Mouse (Mus musculus): ENCODE data around the gene Senp1. TPM values are rescaled to one million over a fixed set of nuclear protein-coding genes. Genes with fewer than 3 reads are reported as not detected.

The Senp1 gene
- polyA plus RNA-seq, 1 experiment from 2014 or later, result 35.9 TPM

DNA sequence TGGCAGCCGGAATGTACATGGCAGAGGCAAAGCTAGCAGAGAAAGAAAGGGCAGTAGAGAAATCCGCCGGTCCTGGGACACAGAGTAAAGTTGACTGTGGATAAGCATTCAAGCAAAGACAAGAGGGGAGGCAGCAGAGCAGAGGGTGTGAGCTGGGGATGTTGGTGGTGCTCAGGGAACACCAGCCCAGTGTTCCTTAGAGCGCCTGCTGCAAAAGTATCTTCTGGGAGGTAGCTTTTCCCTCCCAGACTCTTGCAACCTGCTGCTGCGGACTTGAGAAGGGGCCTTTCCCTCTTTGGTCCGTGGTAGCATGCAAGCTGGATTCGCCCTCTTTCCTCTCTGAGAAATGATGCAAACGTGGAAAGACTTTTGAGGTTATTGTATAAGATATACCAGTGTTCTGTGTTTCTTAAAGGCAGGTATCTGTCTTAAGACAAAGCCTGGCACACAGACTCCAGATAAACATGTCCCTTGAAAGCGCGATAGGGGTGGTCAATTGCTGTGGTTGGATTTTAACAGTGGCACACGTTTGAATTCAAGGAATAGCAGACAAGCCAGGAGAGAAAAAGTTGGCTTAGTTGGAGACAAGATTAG, 14.3 kb upstream of the Senp1 start:
- DNase-seq (ENCODE audit: low spot score), result no peak

DNA sequence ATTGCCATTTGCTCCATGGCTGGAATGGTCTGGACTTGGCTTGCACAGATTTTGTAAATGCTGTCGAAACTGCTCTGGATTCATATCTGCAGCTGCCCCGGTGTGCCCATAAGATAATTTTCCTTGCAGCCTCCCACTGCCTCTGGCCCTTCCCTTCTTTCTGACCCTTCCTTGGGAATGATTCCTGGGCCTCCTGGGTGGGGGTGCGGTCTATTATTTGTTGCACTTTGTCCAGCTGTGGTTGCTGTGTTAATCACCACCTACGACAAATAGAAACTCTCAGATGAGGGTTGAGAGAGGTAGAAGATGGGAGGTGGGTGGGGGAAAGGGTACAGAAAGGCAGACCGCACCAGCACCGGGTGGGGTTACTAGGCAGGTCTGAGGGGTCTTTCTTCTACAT, 13.7 kb upstream of the Senp1 start:
- no peak for DNase-seq (ENCODE audit: low spot score)

- no peak for DNase-seq (ENCODE audit: low spot score)
Measured at GRCm38 (mm10) chr15:98106506-98106905, 13.0 kb upstream of the Senp1 start.

- no peak for DNase-seq (ENCODE audit: low spot score)
Measured at GRCm38 (mm10) chr15:98102401-98102800, 8.9 kb upstream of the Senp1 start.

DNA sequence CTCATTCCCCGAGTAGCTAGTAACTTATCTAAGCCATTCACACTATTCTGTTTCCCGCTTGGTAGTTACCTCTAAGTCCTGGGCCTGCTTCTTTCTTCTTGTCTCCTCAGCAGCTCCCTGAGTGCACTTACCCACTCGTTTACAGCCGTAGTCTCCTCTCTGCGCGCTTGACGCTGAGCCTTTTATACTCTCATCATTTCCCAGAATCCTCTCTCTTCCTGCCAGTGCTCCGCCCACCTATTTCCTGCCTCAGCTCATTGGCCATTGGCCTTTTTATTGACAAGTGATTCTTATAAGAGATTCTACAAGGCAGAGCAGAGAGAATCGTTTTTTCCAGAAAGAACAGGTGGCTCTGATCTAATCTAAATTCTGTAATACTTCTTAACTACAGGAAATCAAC, 5.0 kb upstream of the Senp1 start:
- no peak for DNase-seq (ENCODE audit: low spot score)

DNA sequence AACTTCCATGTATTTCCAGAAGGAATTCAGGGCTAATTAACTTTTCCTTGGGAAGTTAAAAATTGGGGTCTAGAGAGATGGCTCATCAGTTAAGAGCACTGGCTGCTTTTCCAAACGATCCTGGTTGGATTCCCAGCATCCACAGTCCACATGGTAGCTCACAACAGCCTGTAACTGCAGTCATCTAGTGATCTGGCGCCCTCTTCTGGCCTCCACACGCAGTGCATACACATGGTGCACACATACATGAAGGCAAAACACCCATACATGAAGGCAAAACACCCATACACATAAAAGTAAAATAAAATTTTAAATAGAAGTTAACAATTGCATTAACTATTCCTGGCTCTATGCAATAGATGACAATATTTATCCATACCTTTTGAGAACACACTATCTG, 3.4 kb upstream of the Senp1 start:
- DNase-seq (ENCODE audit: low spot score), result peak; percentile 7

- no peak for DNase-seq (ENCODE audit: low spot score)
Measured at GRCm38 (mm10) chr15:98094905-98095304, 1.4 kb upstream of the Senp1 start.

DNA sequence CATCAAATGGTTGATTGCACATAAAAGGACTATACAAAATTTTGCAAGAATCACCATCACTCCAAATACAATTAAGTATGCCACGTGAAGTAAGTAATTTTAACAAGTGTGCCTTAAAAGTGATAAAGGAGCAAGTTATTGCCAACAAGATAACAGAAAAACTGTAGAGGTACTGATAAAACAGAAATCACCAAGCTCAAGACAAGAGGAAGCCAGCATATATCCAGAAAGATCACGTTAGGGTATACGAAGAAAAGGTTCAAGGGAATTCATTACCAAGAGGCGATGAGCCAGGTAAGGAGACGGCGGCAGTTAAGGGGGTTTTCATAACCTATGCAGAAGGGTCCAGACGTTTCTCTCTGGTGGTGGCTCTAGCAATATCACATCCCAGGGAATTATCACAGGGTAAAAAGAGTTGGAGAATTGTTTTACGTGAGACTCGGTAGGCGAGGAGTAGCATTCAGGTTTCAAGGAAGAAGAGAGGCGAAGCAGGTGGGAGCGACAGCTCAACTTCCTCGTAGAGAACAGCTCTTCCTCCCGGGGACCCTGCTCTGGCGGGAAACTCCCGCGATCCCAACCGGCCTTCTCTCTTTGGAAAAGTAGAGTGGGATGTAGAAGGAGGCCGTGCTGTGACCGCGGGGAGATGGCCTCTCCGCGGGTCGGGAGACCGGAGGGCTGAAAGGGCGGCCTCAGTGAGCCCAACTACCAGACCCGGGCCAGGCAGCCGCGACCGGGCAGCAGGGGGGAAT, 998 bp downstream of the Senp1 start, which contains the start of gene Pfkm:
TSS of gene Pfkm (plus strand) at position 218 of the 749 bp plus-strand sequence.
- no peak for DNase-seq (ENCODE audit: low spot score)

DNA sequence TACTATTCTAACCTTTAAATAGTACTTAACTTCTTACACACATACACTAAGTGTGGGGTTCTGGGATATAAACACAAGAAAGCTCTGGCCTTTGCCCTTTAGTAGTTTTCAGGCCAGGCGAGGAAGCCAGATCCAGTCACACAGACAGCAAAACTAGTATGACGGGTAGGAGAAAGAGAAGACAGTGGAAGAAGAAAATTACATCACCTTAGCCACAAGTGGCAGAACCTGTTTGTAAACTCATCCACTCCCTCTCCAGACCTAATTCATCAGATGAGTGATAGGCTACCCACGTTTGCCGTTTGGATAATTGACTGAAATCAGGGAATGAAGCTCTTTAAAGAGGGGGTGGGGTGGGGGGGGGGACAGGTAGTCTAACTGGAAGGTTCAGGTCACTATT, 1.7 kb downstream of the Senp1 start:
- DNase-seq (ENCODE audit: low spot score), result no peak

DNA sequence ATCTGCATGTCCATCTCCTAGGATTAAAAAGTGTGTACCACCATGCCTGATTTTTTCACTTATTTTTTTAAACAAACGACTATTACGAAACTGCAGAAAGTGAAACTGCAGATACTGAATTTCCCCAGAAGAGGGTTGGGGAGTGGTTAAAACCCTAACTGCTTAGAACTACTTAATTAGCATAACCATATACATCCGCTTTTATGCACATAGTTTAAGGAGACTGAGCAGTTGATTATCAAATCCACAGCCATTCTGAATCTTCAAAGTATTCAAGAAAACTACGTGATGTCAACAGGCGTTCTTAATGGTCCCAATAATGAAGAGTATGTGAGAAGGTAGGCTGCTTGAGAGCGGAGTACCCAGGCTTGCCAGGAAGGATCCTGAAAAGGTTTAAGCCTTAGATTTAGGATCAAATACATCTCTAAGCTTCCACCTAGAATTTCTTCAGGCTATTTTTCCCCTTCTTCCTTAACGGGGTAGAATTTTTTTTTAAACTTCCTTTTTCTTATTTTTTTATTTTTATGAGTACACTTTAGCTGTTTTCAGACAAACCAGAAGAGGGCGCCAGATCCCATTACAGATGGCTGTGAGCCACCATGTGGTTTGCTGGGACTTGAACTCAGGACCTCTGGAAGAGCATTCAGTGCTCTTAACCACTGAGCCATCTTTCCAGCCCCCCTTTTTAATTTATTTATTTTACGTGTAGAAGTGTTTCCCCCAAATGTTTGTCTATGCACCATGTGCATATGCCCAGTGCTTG, 3.9 kb downstream of the Senp1 start:
- peak; percentile 47 for DNase-seq (ENCODE audit: low spot score)

GRCm38 (mm10) chr15:98088889-98089288, 4.7 kb downstream of the Senp1 start:
- peak; percentile 53 for DNase-seq (ENCODE audit: low spot score)

GRCm38 (mm10) chr15:98076901-98077300, 16.6 kb downstream of the Senp1 start:
- DNase-seq (ENCODE audit: low spot score), result no peak

- no peak for DNase-seq (ENCODE audit: low spot score)
Measured at GRCm38 (mm10) chr15:98075034-98075433, 18.5 kb downstream of the Senp1 start.

DNA sequence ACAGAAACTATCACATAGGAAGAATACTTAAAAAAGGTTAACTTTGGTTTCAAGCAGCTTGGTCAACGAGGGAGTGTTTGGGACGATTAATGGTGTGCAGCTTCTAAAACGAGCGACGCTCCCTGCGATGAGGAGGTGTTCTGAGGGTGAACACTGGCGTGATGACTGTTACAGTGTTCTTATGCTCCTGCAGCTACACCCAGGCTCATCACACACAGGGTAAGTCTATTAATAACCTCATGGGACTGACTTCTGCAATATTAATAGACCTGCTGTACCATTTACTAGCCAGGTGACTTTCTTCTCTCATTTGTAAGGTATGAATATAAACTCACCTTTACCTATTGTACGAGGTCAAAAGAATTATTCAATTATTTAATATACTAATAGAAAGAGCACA, 19.0 kb downstream of the Senp1 start:
- DNase-seq (ENCODE audit: low spot score), result no peak

- no peak for DNase-seq (ENCODE audit: low spot score)
Measured at GRCm38 (mm10) chr15:98070376-98070775, 23.2 kb downstream of the Senp1 start.

DNA sequence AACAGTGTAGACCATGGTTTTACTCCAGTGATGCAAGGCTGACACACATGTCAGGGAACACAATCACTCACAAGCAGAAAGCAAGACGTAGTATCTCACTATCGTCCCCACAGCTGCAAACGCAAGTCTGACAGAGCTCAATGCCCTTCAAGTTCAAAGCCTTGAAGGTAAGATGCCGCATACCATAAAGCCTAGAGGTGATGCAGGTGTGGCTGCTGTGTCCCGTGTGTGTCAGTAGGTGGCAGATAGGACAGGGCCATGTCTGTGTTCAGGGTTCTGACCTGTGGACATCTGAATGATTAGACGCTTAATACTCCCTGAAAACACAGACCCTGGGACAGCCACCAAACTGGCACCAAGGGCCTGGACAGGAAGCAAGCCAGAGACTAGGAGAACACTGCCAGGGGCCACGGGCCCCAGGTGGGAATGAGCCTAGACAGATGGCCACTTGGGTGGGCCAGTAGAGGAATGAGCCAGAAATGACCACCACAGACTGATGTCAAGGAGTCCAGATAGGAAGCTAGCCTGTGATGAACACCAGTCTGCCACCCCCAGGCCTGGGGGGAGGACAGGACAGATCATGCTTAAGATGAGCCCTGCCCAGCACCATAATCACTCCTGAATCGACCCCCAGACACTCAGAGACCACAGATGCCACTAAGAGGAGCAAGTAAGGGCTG, 23.8 kb downstream of the Senp1 start:
- DNase-seq (ENCODE audit: low spot score), result peak; percentile 72

GRCm38 (mm10) chr15:98068506-98068905, 25.0 kb downstream of the Senp1 start:
- no peak for DNase-seq (ENCODE audit: low spot score)

DNA sequence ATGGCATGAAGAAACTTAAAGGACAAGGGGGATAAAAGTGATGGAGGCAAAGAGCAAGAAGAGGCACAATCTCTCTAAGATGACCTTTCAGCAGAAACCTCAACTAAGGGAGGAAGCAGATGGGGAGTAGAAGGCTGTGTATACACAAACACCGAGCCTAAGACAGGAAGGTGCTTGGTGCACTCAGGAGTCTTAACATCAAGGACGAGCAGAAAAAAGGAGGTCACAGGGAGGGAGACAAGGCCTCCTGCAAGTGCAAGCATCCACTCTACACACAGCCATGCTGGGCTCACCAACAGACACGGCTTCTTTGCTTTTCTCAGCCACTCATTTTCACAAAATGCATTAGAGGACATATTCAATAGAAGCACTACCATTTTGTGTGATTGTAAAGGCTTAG, 26.1 kb downstream of the Senp1 start:
- peak; percentile 83 for DNase-seq (ENCODE audit: low spot score)

- peak; percentile 73 for DNase-seq (ENCODE audit: low spot score)
Measured at GRCm38 (mm10) chr15:98066602-98067001, 26.9 kb downstream of the Senp1 start.

GRCm38 (mm10) chr15:98065881-98066280, 27.7 kb downstream of the Senp1 start:
- DNase-seq (ENCODE audit: low spot score), result no peak

DNA sequence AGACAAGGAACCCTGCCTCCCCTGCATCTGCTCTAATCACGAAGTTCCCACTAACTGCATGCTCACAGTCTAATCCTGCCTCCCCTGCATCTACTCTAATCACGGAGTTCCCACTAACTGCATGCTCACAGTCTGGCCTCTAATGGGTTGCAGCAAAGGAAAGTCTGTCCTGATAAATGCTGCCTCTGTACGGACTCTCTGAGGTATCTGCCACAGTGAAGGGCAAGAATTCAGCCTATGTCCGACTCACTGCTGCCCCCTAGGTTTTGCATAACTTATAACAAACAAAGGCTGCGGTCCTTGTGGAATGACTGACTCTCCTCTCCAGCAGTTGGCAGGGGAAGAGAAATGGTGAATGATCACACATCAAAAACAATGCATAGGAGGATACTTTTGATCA, 38.3 kb downstream of the Senp1 start:
- DNase-seq (ENCODE audit: low spot score), result peak; percentile 46

DNA sequence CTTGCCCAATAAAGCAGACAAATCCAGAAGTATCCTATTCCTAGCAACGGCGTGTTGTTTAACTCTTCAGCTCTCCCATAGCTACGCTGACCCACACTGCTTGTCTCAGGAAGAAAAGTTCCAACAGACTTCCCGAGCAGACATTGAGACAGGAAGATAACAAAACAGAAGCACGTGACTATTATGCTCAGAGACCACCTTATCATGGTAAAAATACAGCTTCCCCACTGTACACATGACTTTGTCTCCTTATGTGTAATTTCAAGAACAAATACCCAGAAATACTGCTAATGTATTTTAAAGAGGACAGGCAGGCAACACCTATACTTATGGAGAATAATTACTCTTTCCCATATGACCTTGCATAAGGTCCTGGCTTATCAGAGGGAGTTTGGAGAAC, 41.9 kb downstream of the Senp1 start:
- DNase-seq (ENCODE audit: low spot score), result no peak

Measured in thymus, postnatal 0 days (tissue).